Mouse (Mus musculus): Measurements from ENCODE around the gene Eml1. TPM values are rescaled to one million over a fixed set of nuclear protein-coding genes. Genes with fewer than 3 reads are reported as not detected.

Eml1 gene
- total RNA-seq, 1 experiment: 4.2 TPM

DNA sequence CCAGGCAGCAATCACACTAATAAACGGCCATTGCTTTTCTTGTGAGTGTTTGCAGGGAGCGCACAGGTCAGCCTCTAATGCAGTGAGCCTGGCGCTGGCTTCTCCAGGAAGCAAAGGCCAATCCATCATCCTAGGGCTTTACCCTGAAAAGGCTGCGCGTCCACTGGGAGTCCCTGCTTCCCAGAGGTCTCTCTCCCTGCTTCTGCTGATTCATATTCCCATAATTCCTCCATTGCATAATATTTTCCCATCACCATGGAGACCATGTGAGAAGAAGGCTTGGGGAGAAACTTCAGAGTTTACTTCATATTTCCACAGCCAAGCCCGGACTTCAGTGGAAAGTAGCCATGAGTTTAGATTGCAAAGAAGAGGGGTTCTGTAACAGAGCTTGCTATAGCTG lies 33.2 kb downstream of the Eml1 start:
- in situ Hi-C loops (cut with MboI; ENCODE audit: low sequenced_read_pairs in 2 of 2, unreplicated experiment in 2 of 2): no loop called here
- no peaks in the 10 kb centered on the region for H3K36me3 ChIP-seq (ENCODE audit: control insufficient read depth, insufficient read depth, low read length, poor library complexity, severe bottlenecking)
- H3K9me3 ChIP-seq (ENCODE audit: control insufficient read depth, insufficient read depth, low read depth, low read length): no peaks in the 10 kb centered on the region
- DNase-seq (ENCODE audit: low read depth, low spot score): no peak
- H3K27ac ChIP-seq (ENCODE audit: insufficient read depth, low read depth, low read length, poor library complexity, severe bottlenecking): no peak overlapping the region
- no peak overlapping the region for H3K4me3 ChIP-seq (ENCODE audit: insufficient read depth in 1 of 2, low read depth in 1 of 2, low read length in 2 of 2, poor library complexity in 1 of 2, severe bottlenecking in 1 of 2)
- H3K9ac ChIP-seq (ENCODE audit: insufficient read depth, low read depth, low read length, poor library complexity, severe bottlenecking): no peak overlapping the region
- no peaks in the 10 kb centered on the region for H3K4me1 ChIP-seq (ENCODE audit: control insufficient read depth in 2 of 2, insufficient read depth in 2 of 2, low read length in 2 of 2, poor library complexity in 1 of 2)
- TF ChIP-seq HCFC1 (IDR thresholded peaks at IDR 0.05; ENCODE audit: borderline replicate concordance, insufficient read depth, low read length) (no peak), ZNF384 (IDR thresholded peaks at IDR 0.05; ENCODE audit: low read depth, low read length) (no peak), MAFK (IDR thresholded peaks at IDR 0.05; ENCODE audit: insufficient read depth, low read depth, low read length) (no peak), ZC3H11A (IDR thresholded peaks at IDR 0.05; ENCODE audit: borderline replicate concordance, low read depth, low read length) (no peak), CHD2 (IDR thresholded peaks at IDR 0.05; ENCODE audit: low read depth, low read length) (no peak)

DNA sequence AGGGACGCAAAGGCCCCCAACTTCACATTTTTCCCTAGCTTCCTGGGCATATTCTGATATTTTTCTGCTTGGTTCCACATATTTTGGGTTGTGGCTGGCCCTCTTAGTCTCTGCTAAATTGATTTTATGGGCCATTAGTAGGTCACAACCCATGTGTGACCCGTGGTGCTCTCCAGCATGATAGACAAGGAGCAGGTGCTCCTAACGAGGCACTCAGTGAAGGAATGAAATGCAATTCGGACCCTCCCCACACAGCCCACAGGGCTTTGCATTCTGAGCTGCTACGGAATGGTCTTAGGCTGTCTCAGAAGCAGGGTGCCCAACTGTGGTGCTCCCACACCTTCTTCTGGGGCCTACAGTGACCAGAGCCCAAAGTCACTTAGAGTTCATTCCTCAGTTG lies 38.3 kb downstream of the Eml1 start:
- H3K27ac ChIP-seq (ENCODE audit: insufficient read depth, low read depth, low read length, poor library complexity, severe bottlenecking): no peak overlapping the region
- no peak for DNase-seq (ENCODE audit: low read depth, low spot score)
- no peaks in the 10 kb centered on the region for H3K9me3 ChIP-seq (ENCODE audit: control insufficient read depth, insufficient read depth, low read depth, low read length)
- H3K4me3 ChIP-seq (ENCODE audit: insufficient read depth in 1 of 2, low read depth in 1 of 2, low read length in 2 of 2, poor library complexity in 1 of 2, severe bottlenecking in 1 of 2): no peak overlapping the region
- no peaks in the 10 kb centered on the region for H3K36me3 ChIP-seq (ENCODE audit: control insufficient read depth, insufficient read depth, low read length, poor library complexity, severe bottlenecking)
- TF ChIP-seq HCFC1 (IDR thresholded peaks at IDR 0.05; ENCODE audit: borderline replicate concordance, insufficient read depth, low read length): no peak
- no peak for TF ChIP-seq MAFK (IDR thresholded peaks at IDR 0.05; ENCODE audit: insufficient read depth, low read depth, low read length)
- TF ChIP-seq CHD2 (IDR thresholded peaks at IDR 0.05; ENCODE audit: low read depth, low read length): no peak
- no peak for TF ChIP-seq ZC3H11A (IDR thresholded peaks at IDR 0.05; ENCODE audit: borderline replicate concordance, low read depth, low read length)
- no peak for TF ChIP-seq ZNF384 (IDR thresholded peaks at IDR 0.05; ENCODE audit: low read depth, low read length)
- no peaks in the 10 kb centered on the region for H3K4me1 ChIP-seq (ENCODE audit: control insufficient read depth in 2 of 2, insufficient read depth in 2 of 2, low read length in 2 of 2, poor library complexity in 1 of 2)
- no peak overlapping the region for H3K9ac ChIP-seq (ENCODE audit: insufficient read depth, low read depth, low read length, poor library complexity, severe bottlenecking)
- in situ Hi-C loops (cut with MboI; ENCODE audit: low sequenced_read_pairs in 2 of 2, unreplicated experiment in 2 of 2): no loop called here

DNA sequence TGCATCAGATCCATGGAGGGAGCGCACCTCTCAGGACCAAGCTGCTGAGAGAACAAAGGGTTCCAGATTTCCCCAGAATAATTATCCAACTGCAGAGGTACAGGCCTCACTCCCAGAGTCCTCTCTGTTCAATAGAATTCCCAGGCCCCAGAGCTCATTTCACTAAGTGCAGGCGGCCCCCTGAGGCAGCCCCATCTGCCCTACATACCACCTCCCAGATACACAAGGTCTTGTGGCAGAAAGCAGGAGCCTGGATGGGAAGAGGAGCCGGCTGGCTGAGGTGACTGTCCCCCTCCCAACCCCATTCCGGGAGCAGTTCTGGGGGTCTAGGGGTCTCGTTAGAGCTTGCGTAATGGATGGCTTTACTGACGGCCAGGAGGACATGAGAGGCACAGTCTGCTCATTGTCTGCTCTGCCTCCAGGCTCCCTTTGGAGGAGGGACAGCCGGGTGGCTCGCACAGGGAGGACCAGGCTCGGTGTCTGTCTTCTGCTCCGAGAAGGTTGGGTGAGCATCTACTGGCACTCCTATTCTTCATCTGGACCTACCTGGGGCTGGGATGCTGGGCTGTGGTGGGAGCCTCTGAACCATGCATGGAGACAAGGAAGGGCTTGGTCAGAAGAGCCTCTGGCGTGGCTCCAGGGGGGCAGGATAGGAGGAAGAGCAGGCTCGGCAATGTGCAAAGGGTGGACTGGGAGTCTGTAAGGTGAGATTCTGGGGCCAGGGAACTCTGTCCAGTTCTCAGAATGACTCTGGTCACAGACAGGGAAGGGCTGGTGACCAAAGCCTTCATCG lies 39.9 kb downstream of the Eml1 start:
- Histone ChIP-seq H3K9ac (ENCODE audit: insufficient read depth, low read depth, low read length, poor library complexity, severe bottlenecking) (no peak overlapping the region), H3K4me3 (ENCODE audit: insufficient read depth in 1 of 2, low read depth in 1 of 2, low read length in 2 of 2, poor library complexity in 1 of 2, severe bottlenecking in 1 of 2) (no peak overlapping the region), H3K9me3 (ENCODE audit: control insufficient read depth, insufficient read depth, low read depth, low read length) (no peaks in the 10 kb centered on the region), H3K36me3 (ENCODE audit: control insufficient read depth, insufficient read depth, low read length, poor library complexity, severe bottlenecking) (no peaks in the 10 kb centered on the region), H3K4me1 (ENCODE audit: control insufficient read depth in 2 of 2, insufficient read depth in 2 of 2, low read length in 2 of 2, poor library complexity in 1 of 2) (no peaks in the 10 kb centered on the region), H3K27ac (ENCODE audit: insufficient read depth, low read depth, low read length, poor library complexity, severe bottlenecking) (no peak overlapping the region)
- in situ Hi-C loops (cut with MboI; ENCODE audit: low sequenced_read_pairs in 2 of 2, unreplicated experiment in 2 of 2): no loop called here
- TF ChIP-seq ZC3H11A (IDR thresholded peaks at IDR 0.05; ENCODE audit: borderline replicate concordance, low read depth, low read length) (no peak), ZNF384 (IDR thresholded peaks at IDR 0.05; ENCODE audit: low read depth, low read length) (no peak), CHD2 (IDR thresholded peaks at IDR 0.05; ENCODE audit: low read depth, low read length) (no peak), MAFK (IDR thresholded peaks at IDR 0.05; ENCODE audit: insufficient read depth, low read depth, low read length) (no peak), HCFC1 (IDR thresholded peaks at IDR 0.05; ENCODE audit: borderline replicate concordance, insufficient read depth, low read length) (no peak)
- no peak for DNase-seq (ENCODE audit: low read depth, low spot score)

DNA sequence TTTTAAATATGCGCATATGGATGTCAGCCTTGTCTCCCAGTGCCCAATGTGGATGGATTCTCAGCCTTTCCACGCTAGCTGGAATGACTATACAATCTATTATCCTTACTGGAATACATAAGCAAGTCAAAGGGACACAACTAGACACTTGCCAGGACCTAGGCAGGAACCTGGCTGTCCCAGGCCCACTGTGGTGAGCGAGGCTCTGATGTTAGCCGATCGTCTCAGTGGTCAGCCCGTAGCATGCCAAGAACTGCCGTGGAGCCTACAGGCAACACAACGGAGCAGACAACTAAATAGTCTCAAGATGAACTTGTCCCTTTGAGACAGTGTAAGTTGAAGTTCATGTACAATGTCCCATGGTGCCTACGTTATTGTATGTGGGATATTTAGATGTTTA lies 44.2 kb downstream of the Eml1 start:
- Histone ChIP-seq H3K9ac (ENCODE audit: insufficient read depth, low read depth, low read length, poor library complexity, severe bottlenecking) (no peak overlapping the region), H3K9me3 (ENCODE audit: control insufficient read depth, insufficient read depth, low read depth, low read length) (no peaks in the 10 kb centered on the region), H3K4me3 (ENCODE audit: insufficient read depth in 1 of 2, low read depth in 1 of 2, low read length in 2 of 2, poor library complexity in 1 of 2, severe bottlenecking in 1 of 2) (no peak overlapping the region), H3K27ac (ENCODE audit: insufficient read depth, low read depth, low read length, poor library complexity, severe bottlenecking) (no peak overlapping the region), H3K36me3 (ENCODE audit: control insufficient read depth, insufficient read depth, low read length, poor library complexity, severe bottlenecking) (no peaks in the 10 kb centered on the region), H3K4me1 (ENCODE audit: control insufficient read depth in 2 of 2, insufficient read depth in 2 of 2, low read length in 2 of 2, poor library complexity in 1 of 2) (no peaks in the 10 kb centered on the region)
- no peak for TF ChIP-seq ZNF384 (IDR thresholded peaks at IDR 0.05; ENCODE audit: low read depth, low read length)
- no peak for TF ChIP-seq HCFC1 (IDR thresholded peaks at IDR 0.05; ENCODE audit: borderline replicate concordance, insufficient read depth, low read length)
- TF ChIP-seq ZC3H11A (IDR thresholded peaks at IDR 0.05; ENCODE audit: borderline replicate concordance, low read depth, low read length): no peak
- TF ChIP-seq MAFK (IDR thresholded peaks at IDR 0.05; ENCODE audit: insufficient read depth, low read depth, low read length): no peak
- no peak for TF ChIP-seq CHD2 (IDR thresholded peaks at IDR 0.05; ENCODE audit: low read depth, low read length)
- in situ Hi-C loops (cut with MboI; ENCODE audit: low sequenced_read_pairs in 2 of 2, unreplicated experiment in 2 of 2): no loop called here
- no peak for DNase-seq (ENCODE audit: low read depth, low spot score)
